Mouse (Mus musculus) liver, adult 2 months (tissue): ENCODE results near the gene Med7.

ENCODE experiments used
- CTCF ChIP-seq: fragments of 200-500 bp; IDR thresholded peaks from 2 replicates; pipeline ENCODE4 v1.5.1; 2011; ENCODE audit warnings: low read depth, low read length, control low read depth
- POLR2A ChIP-seq: fragments of 200-500 bp; IDR thresholded peaks from 2 replicates; pipeline ENCODE4 v1.6.1; 2011; ENCODE audit warnings: low read length, control low read depth; ENCODE audit not compliant: insufficient read depth; ENCODE audit errors: extremely low read depth

DNA sequence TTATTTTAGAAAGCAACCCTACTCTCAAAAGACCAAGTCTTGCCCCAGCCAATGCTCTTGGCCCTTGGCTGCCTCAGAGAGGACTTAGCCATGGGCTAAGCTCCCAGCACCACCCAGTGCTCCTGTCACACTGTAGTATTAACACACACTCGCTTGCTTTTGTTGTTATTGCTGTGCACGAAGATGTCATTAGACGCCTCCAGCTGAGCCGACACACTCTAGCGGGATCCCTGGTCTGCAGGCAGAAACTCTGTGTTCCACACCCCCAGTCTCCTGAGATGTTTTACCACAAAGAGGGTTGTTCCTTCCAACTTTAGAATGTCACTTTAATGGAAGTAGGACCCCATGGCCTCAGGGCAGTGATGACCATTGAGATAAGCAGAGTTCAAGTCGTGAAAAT is 48.3 kb upstream of the Med7 start:
- no peak for TF ChIP-seq CTCF
- TF ChIP-seq POLR2A: no peak
